Mouse (Mus musculus) liver, embryonic 12.5 days (tissue): Measurements from ENCODE around the gene Sema6d. TPM values are rescaled to one million over a fixed set of nuclear protein-coding genes. Genes with fewer than 3 reads are reported as not detected.

Experiments
- ATAC-seq: fragments of 200-750 bp; cut with Nextera tagmentation; 2 replicates; pipeline ENCODE4 v1.8.0; 2017; ENCODE audit warnings: moderate number of reproducible peaks, mild to moderate bottlenecking, moderate library complexity
- H3K27ac ChIP-seq: fragments of 300-500 bp; sonication (generic); 2 replicates; pipeline ENCODE4 v1.5.1; 2016; ENCODE audit warnings: mild to moderate bottlenecking
- H3K27me3 ChIP-seq: fragments of 300-500 bp; sonication (generic); replicated peaks from 2 replicates; pipeline ENCODE4 v1.6.1; 2016; ENCODE audit warnings: mild to moderate bottlenecking, moderate library complexity
- H3K36me3 ChIP-seq: fragments of 300-500 bp; sonication (generic); 2 replicates; pipeline ENCODE4 v1.6.1; 2016; ENCODE audit warnings: mild to moderate bottlenecking, moderate library complexity
- H3K4me1 ChIP-seq: fragments of 300-500 bp; sonication (generic); 2 replicates; pipeline ENCODE4 v1.6.1; 2016
- H3K4me2 ChIP-seq: fragments of 300-500 bp; sonication (generic); 2 replicates; pipeline ENCODE4 v1.6.1; 2016; ENCODE audit warnings: mild to moderate bottlenecking, moderate library complexity
- H3K4me3 ChIP-seq: fragments of 300-500 bp; sonication (generic); 2 replicates; pipeline ENCODE4 v1.5.1; 2016; ENCODE audit warnings: mild to moderate bottlenecking, moderate library complexity
- H3K9ac ChIP-seq: fragments of 300-500 bp; sonication (generic); 2 replicates; pipeline ENCODE4 v1.6.1; 2016; ENCODE audit warnings: mild to moderate bottlenecking, moderate library complexity
- H3K9me3 ChIP-seq: fragments of 300-500 bp; sonication (generic); replicated peaks from 2 replicates; pipeline ENCODE4 v1.6.1; 2016; ENCODE audit warnings: mild to moderate bottlenecking, moderate library complexity
- WGBS: fragments of 180-500 bp; shearing (Covaris S2); methylation state at CpG from one replicate; pipeline ENCODE4 v1.1.7; 2016; ENCODE audit not compliant: insufficient replicate concordance; 5-methylcytosine and 5-hydroxymethylcytosine counted together
- polyA plus RNA-seq: library from polyadenylated mRNA; unstranded; fragments of >200 nt; fragmentation: Nextera tagmentation; extraction: Ambion mirVana; gene quantifications from 2 replicates; pipeline ENCODE4 v1.2.1, GENCODE M21; 2016

The Sema6d gene
- polyA plus RNA-seq, 1 experiment from 2014 or later: 5.9 TPM

GRCm38 (mm10) chr2:124120355-124120754 is 30.6 kb downstream of the Sema6d start:
- Histone ChIP-seq H3K27me3 (no peaks in the 10 kb centered on the region), H3K4me3 (no peak overlapping the region), H3K9ac (no peak overlapping the region), H3K27ac (no peak overlapping the region), H3K9me3 (no peaks in the 10 kb centered on the region), H3K4me2 (no peak overlapping the region), H3K4me1 (no peaks in the 10 kb centered on the region), H3K36me3 (no peaks in the 10 kb centered on the region)
- 57% methylated on average over 1 of the region's 1 CpGs for WGBS
- no peak for ATAC-seq

DNA sequence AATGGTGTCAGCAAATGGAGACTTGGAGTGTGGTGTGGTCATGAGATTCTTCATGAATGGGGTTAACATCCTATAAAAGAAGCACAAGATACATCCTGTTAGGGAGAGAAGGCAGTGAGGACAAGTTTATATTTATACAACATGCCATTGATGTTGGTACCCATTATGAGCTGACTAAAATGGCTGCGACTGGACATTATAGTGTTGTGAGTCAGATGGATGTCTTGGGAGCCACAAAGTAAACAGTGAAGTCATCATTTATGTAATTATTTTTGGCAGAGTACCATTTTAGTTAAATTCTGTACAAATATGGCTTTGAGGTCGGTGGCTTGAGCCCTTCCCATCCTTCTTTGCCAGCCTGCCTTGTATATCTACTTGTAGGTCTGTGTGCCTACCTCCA is 31.8 kb downstream of the Sema6d start:
- Histone ChIP-seq H3K36me3 (no peaks in the 10 kb centered on the region), H3K27me3 (no peaks in the 10 kb centered on the region), H3K4me2 (no peak overlapping the region), H3K9ac (no peak overlapping the region), H3K4me1 (no peaks in the 10 kb centered on the region), H3K9me3 (no peaks in the 10 kb centered on the region), H3K27ac (no peak overlapping the region), H3K4me3 (no peak overlapping the region)
- WGBS: 60% methylated on average over 2 of the region's 2 CpGs
- ATAC-seq: no peak

DNA sequence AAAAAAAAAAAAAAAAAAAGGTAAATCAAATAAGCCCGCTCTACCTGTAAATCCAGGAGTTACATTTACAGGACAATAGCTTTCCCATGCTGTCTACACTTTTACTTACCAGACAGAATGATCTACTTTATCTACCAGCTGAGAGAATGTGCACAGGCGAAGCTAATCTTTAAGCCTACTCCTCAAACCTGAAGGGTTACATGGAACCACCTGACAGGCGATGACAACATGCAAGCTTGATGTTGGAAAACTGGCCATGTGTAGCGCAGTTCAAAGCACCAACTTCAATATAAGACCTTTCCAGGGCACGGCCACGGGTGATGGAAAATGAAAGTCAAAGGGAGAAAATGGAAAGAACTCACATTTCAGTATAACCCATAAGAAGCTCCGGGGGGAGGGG is 35.7 kb downstream of the Sema6d start:
- Histone ChIP-seq H3K4me3 (no peak overlapping the region), H3K9ac (no peak overlapping the region), H3K36me3 (no peaks in the 10 kb centered on the region), H3K27me3 (no peaks in the 10 kb centered on the region), H3K27ac (no peak overlapping the region), H3K4me2 (no peak overlapping the region), H3K4me1 (no peaks in the 10 kb centered on the region), H3K9me3 (no peaks in the 10 kb centered on the region)
- WGBS: 69% methylated on average over 7 of the region's 7 CpGs
- ATAC-seq: no peak

DNA sequence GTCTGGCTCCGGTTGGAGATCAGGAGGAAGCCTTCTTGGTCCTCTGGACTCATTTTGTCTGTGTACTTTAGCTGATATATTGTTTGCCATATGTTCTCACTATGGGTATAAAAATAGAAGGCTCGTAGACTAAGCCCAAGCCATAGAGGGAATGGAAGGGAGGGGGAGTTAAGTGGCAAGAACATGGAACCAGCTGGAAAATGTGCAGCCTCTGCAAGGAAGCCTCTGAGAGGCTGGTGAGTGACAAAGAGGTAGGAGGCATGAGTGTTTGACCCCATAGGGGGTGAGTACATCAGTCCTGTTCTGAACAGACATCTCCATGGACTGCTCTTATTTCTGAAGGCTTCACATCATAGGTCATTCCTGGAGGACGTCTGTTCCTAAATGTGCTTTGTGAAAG is 37.1 kb downstream of the Sema6d start:
- H3K27ac ChIP-seq: no peak overlapping the region
- no peaks in the 10 kb centered on the region for H3K4me1 ChIP-seq
- no peaks in the 10 kb centered on the region for H3K27me3 ChIP-seq
- no peaks in the 10 kb centered on the region for H3K9me3 ChIP-seq
- H3K36me3 ChIP-seq: no peaks in the 10 kb centered on the region
- ATAC-seq: no peak
- no peak overlapping the region for H3K4me3 ChIP-seq
- 43% methylated on average over 3 of the region's 3 CpGs for WGBS
- H3K9ac ChIP-seq: no peak overlapping the region
- H3K4me2 ChIP-seq: no peak overlapping the region

DNA sequence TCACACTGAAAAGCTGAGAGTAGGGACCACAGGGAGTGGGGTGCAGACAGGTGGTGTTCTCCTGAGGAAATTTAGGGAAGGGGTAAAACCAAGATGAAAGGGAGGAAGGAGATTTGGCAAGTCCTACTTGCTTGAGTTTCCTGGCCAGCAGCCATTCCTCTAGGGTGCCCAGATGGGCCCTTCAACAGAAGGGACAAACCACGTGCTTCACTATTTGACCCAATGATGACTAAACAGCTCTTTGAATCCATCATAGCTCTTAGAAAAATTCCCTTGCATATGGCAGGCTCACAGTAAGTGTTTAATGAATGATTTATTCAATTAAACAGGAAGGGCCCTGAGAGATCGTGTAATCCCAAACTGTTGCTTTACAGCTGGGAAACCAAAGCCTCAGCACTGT is 41.1 kb downstream of the Sema6d start:
- H3K27ac ChIP-seq: no peak overlapping the region
- H3K4me2 ChIP-seq: no peak overlapping the region
- no peaks in the 10 kb centered on the region for H3K4me1 ChIP-seq
- no peaks in the 10 kb centered on the region for H3K9me3 ChIP-seq
- no peaks in the 10 kb centered on the region for H3K36me3 ChIP-seq
- H3K27me3 ChIP-seq: no peaks in the 10 kb centered on the region
- no peak overlapping the region for H3K9ac ChIP-seq
- no peak for ATAC-seq
- WGBS: 60% methylated on average over 2 of the region's 2 CpGs
- H3K4me3 ChIP-seq: no peak overlapping the region

GRCm38 (mm10) chr2:124141510-124142044 is 51.8 kb downstream of the Sema6d start:
- no peak for ATAC-seq
- no peak overlapping the region for H3K4me3 ChIP-seq
- H3K27me3 ChIP-seq: no peaks in the 10 kb centered on the region
- H3K9ac ChIP-seq: no peak overlapping the region
- no peaks in the 10 kb centered on the region for H3K4me1 ChIP-seq
- WGBS: 49% methylated on average over 3 of the region's 3 CpGs
- no peaks in the 10 kb centered on the region for H3K36me3 ChIP-seq
- no peak overlapping the region for H3K4me2 ChIP-seq
- H3K27ac ChIP-seq: no peak overlapping the region
- H3K9me3 ChIP-seq: no peaks in the 10 kb centered on the region

GRCm38 (mm10) chr2:124145528-124145927 is 55.8 kb downstream of the Sema6d start:
- Histone ChIP-seq H3K9ac (no peak overlapping the region), H3K4me3 (no peak overlapping the region), H3K36me3 (no peaks in the 10 kb centered on the region), H3K4me2 (no peak overlapping the region), H3K9me3 (no peaks in the 10 kb centered on the region), H3K4me1 (no peaks in the 10 kb centered on the region), H3K27me3 (no peaks in the 10 kb centered on the region), H3K27ac (no peak overlapping the region)
- WGBS: 32% methylated on average over 1 of the region's 1 CpGs
- no peak for ATAC-seq

DNA sequence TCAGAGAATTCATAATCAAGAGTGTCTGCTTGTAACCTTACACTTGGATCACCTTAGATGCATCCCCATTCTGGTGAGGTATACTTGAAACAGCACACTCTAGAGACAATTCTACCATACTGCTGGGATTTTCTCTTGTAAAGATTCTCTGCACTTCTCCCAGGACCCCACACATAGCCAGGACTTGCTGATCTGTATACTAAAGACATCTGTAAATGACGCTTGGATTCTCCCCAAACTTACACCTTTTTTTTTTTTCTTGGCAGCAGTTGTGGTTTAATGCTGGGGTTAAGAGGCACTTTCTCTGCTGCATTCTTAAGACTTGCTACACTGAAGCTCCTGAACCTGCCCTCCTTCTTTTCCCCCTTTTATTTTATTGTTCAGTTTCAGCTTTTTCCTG is 68.4 kb downstream of the Sema6d start:
- H3K4me3 ChIP-seq: no peak overlapping the region
- ATAC-seq: no peak

GRCm38 (mm10) chr2:124162001-124162599 is 72.3 kb downstream of the Sema6d start:
- H3K4me1 ChIP-seq: no peaks in the 10 kb centered on the region
- WGBS: 60% methylated on average over 7 of the region's 7 CpGs
- H3K4me3 ChIP-seq: no peak overlapping the region
- no peak overlapping the region for H3K4me2 ChIP-seq
- no peak overlapping the region for H3K9ac ChIP-seq
- no peak for ATAC-seq
- no peak overlapping the region for H3K27ac ChIP-seq
- H3K27me3 ChIP-seq: no peaks in the 10 kb centered on the region
- H3K36me3 ChIP-seq: no peaks in the 10 kb centered on the region
- H3K9me3 ChIP-seq: no peaks in the 10 kb centered on the region

More for the DNA sequence above, 68.4 kb downstream of the Sema6d start:
- WGBS: 46% methylated on average over 1 of the region's 1 CpGs
- H3K36me3 ChIP-seq: no peaks in the 10 kb centered on the region
- H3K9ac ChIP-seq: no peak overlapping the region
- H3K27ac ChIP-seq: no peak overlapping the region
- no peaks in the 10 kb centered on the region for H3K27me3 ChIP-seq
- H3K4me1 ChIP-seq: no peaks in the 10 kb centered on the region
- H3K9me3 ChIP-seq: no peaks in the 10 kb centered on the region
- no peak overlapping the region for H3K4me2 ChIP-seq

GRCm38 (mm10) chr2:124168411-124168810 is 78.6 kb downstream of the Sema6d start:
- Histone ChIP-seq H3K4me3 (no peak overlapping the region), H3K36me3 (no peaks in the 10 kb centered on the region), H3K9ac (no peak overlapping the region), H3K4me1 (no peaks in the 10 kb centered on the region), H3K27ac (no peak overlapping the region), H3K9me3 (no peaks in the 10 kb centered on the region), H3K4me2 (no peak overlapping the region), H3K27me3 (no peaks in the 10 kb centered on the region)
- no peak for ATAC-seq
- WGBS: 82% methylated on average over 1 of the region's 1 CpGs

GRCm38 (mm10) chr2:124171718-124172117 is 81.9 kb downstream of the Sema6d start:
- H3K4me1 ChIP-seq: no peaks in the 10 kb centered on the region
- no peaks in the 10 kb centered on the region for H3K36me3 ChIP-seq
- H3K27me3 ChIP-seq: no peaks in the 10 kb centered on the region
- H3K9me3 ChIP-seq: no peaks in the 10 kb centered on the region
- no peak overlapping the region for H3K9ac ChIP-seq
- no peak overlapping the region for H3K27ac ChIP-seq
- WGBS: 66% methylated on average over 3 of the region's 3 CpGs
- no peak overlapping the region for H3K4me3 ChIP-seq
- no peak overlapping the region for H3K4me2 ChIP-seq
- no peak for ATAC-seq

GRCm38 (mm10) chr2:124176265-124176664 is 86.5 kb downstream of the Sema6d start:
- Histone ChIP-seq H3K4me3 (no peak overlapping the region), H3K36me3 (no peaks in the 10 kb centered on the region), H3K9me3 (no peaks in the 10 kb centered on the region), H3K27ac (no peak overlapping the region), H3K9ac (no peak overlapping the region), H3K27me3 (no peaks in the 10 kb centered on the region), H3K4me2 (no peak overlapping the region), H3K4me1 (no peaks in the 10 kb centered on the region)
- no peak for ATAC-seq
- WGBS: 43% methylated on average over 1 of the region's 1 CpGs

DNA sequence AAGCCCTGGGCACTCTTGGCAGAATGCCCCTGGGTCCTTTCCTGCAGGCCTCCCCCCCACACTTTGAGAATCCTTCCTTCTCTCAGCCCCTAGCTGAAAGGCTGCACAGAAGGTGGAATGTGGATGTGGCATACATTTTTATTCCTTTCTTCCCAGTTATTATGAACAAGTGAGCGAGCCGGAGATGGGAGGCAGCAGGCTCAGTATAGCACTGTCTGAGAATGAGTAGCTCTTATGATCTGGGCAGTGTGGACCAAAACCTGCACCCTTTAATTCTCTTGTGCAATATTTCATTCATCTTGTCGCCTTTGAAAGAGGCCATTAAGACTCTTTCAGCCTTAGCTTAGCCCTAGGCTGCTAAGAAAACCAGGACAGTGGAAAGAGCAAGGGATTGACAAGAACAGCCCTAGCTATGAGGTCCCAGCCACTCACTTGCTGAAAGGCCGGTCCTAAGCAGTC is 87.0 kb downstream of the Sema6d start:
- no peak overlapping the region for H3K27ac ChIP-seq
- no peaks in the 10 kb centered on the region for H3K27me3 ChIP-seq
- H3K36me3 ChIP-seq: no peaks in the 10 kb centered on the region
- H3K4me3 ChIP-seq: no peak overlapping the region
- H3K4me1 ChIP-seq: no peaks in the 10 kb centered on the region
- H3K4me2 ChIP-seq: no peak overlapping the region
- 67% methylated on average over 4 of the region's 4 CpGs for WGBS
- no peaks in the 10 kb centered on the region for H3K9me3 ChIP-seq
- ATAC-seq: no peak
- no peak overlapping the region for H3K9ac ChIP-seq
